Mouse (Mus musculus) heart, embryonic 12.5 days (tissue): ENCODE data around the gene D17H6S53E. TPM values are rescaled to one million over a fixed set of nuclear protein-coding genes. Genes with fewer than 3 reads are reported as not detected.
A peak's percentile ranks its signal among the peaks of the same experiment; 100 is the strongest.

Experiments
- ATAC-seq: fragments of 200-750 bp; cut with Nextera tagmentation; 2 replicates; pipeline ENCODE4 v1.8.0; 2017; ENCODE audit warnings: moderate TSS enrichment, moderate library complexity; ENCODE audit not compliant: insufficient number of reproducible peaks, low FRiP score
- H3K27ac ChIP-seq: fragments of 300-500 bp; sonication (generic); 2 replicates; pipeline ENCODE4 v1.5.1; 2016; ENCODE audit warnings: mild to moderate bottlenecking, moderate library complexity; ENCODE audit not compliant: poor library complexity, severe bottlenecking
- H3K27me3 ChIP-seq: fragments of 300-500 bp; sonication (generic); replicated peaks from 2 replicates; pipeline ENCODE4 v1.6.1; 2016; ENCODE audit warnings: mild to moderate bottlenecking, moderate library complexity
- H3K36me3 ChIP-seq: fragments of 300-500 bp; sonication (generic); 2 replicates; pipeline ENCODE4 v1.6.1; 2016; ENCODE audit warnings: mild to moderate bottlenecking, moderate library complexity
- H3K4me1 ChIP-seq: fragments of 300-500 bp; sonication (generic); replicated peaks from 2 replicates; pipeline ENCODE4 v1.6.1; 2016; ENCODE audit warnings: mild to moderate bottlenecking
- H3K4me2 ChIP-seq: fragments of 300-500 bp; sonication (generic); 2 replicates; pipeline ENCODE4 v1.6.1; 2016; ENCODE audit warnings: mild to moderate bottlenecking, moderate library complexity
- H3K4me3 ChIP-seq: fragments of 300-500 bp; sonication (generic); 2 replicates; pipeline ENCODE4 v1.5.1; 2016; ENCODE audit warnings: mild to moderate bottlenecking
- H3K9ac ChIP-seq: fragments of 300-500 bp; sonication (generic); 2 replicates; pipeline ENCODE4 v1.6.1; 2016; ENCODE audit warnings: mild to moderate bottlenecking, moderate library complexity
- H3K9me3 ChIP-seq: fragments of 300-500 bp; sonication (generic); replicated peaks from 2 replicates; pipeline ENCODE4 v1.6.1; 2016; ENCODE audit warnings: mild to moderate bottlenecking, moderate library complexity
- WGBS: fragments of 180-500 bp; shearing (Covaris S2); methylation state at CpG from one replicate; pipeline ENCODE4 v1.1.7; 2016; 5-methylcytosine and 5-hydroxymethylcytosine counted together
- polyA plus RNA-seq: library from polyadenylated mRNA; unstranded; fragments of >200 nt; fragmentation: Nextera tagmentation; extraction: Ambion mirVana; gene quantifications from 2 replicates; pipeline ENCODE4 v1.2.1, GENCODE M21; 2016

Gene D17H6S53E
- polyA plus RNA-seq, 1 experiment from 2014 or later, result 8.6 TPM

GRCm38 (mm10) chr17:35102299-35102698 is 23.9 kb upstream of the D17H6S53E start:
- WGBS, result 69% methylated on average over 8 of the region's 8 CpGs
- peaks cover 29% of the 10 kb centered on the region for H3K4me1 ChIP-seq
- H3K4me3 ChIP-seq, result no peak overlapping the region
- no peak overlapping the region for H3K27ac ChIP-seq
- H3K9ac ChIP-seq, result no peak overlapping the region
- peaks cover 66% of the 10 kb centered on the region for H3K36me3 ChIP-seq
- no peaks in the 10 kb centered on the region for H3K9me3 ChIP-seq
- no peak overlapping the region for H3K4me2 ChIP-seq
- H3K27me3 ChIP-seq, result no peaks in the 10 kb centered on the region
- ATAC-seq, result no peak

DNA sequence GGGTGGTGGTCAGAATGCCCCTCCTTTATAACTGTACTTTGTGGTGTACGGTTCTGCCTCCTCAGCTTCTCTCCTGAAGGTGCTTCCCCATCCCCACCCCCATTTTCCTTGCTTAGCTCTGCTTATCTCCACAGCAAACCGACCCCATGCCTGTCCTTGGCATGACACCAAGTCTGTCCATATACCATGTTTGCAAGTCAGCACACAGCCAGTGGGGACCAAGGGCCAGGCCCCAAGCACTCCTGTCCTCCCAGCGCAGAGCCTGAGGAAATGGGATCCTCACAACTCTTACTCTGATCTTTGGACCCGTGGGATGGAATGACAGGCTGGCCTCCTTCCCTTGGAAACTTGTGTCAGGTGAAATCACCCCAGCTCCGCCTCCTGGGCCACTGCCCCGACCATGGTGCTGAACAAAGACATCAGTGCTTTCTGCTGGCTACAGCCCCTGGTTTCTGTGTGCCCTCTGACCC is 22.9 kb upstream of the D17H6S53E start:
- WGBS, result 52% methylated on average over 6 of the region's 6 CpGs
- no peak overlapping the region for H3K4me3 ChIP-seq

GRCm38 (mm10) chr17:35104079-35104478 is 22.1 kb upstream of the D17H6S53E start:
- Histone ChIP-seq H3K9ac (no peak overlapping the region), H3K36me3 (peaks cover 49% of the 10 kb centered on the region), H3K4me1 (peaks cover 29% of the 10 kb centered on the region), H3K27me3 (no peaks in the 10 kb centered on the region), H3K27ac (no peak overlapping the region), H3K9me3 (no peaks in the 10 kb centered on the region), H3K4me3 (no peak overlapping the region), H3K4me2 (no peak overlapping the region)
- no peak for ATAC-seq
- WGBS, result 83% methylated on average over 7 of the region's 7 CpGs

More for the DNA sequence above, 22.9 kb upstream of the D17H6S53E start:
- Histone ChIP-seq H3K27ac (no peak overlapping the region), H3K4me2 (no peak overlapping the region), H3K9me3 (no peaks in the 10 kb centered on the region), H3K27me3 (no peaks in the 10 kb centered on the region), H3K36me3 (peaks cover 57% of the 10 kb centered on the region), H3K4me1 (peaks cover 29% of the 10 kb centered on the region), H3K9ac (no peak overlapping the region)
- ATAC-seq, result no peak

DNA sequence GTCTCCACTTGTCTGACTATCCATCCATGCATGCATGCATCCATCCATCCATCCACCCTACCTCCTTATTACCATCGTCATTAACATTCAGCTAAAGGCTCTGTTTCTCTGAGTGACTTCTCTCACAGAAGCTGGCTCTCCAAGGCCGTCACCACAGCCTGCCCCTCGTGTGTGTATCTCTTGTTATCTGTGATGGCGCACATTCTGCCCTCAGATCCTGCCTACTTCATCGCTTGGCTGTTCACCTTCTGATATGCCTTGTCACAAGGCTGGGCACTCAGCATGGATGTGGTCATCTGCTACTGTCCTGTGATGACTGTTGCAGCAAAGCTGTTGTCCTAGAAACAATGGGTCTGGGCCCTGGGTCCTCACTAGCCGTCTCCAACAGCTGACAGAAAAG is 21.4 kb upstream of the D17H6S53E start:
- ATAC-seq, result no peak
- no peaks in the 10 kb centered on the region for H3K9me3 ChIP-seq
- H3K27me3 ChIP-seq, result no peaks in the 10 kb centered on the region
- no peak overlapping the region for H3K4me2 ChIP-seq
- H3K4me3 ChIP-seq, result no peak overlapping the region
- H3K9ac ChIP-seq, result no peak overlapping the region
- peaks cover 29% of the 10 kb centered on the region for H3K4me1 ChIP-seq
- H3K27ac ChIP-seq, result no peak overlapping the region
- WGBS, result 52% methylated on average over 6 of the region's 6 CpGs
- peaks cover 42% of the 10 kb centered on the region for H3K36me3 ChIP-seq

DNA sequence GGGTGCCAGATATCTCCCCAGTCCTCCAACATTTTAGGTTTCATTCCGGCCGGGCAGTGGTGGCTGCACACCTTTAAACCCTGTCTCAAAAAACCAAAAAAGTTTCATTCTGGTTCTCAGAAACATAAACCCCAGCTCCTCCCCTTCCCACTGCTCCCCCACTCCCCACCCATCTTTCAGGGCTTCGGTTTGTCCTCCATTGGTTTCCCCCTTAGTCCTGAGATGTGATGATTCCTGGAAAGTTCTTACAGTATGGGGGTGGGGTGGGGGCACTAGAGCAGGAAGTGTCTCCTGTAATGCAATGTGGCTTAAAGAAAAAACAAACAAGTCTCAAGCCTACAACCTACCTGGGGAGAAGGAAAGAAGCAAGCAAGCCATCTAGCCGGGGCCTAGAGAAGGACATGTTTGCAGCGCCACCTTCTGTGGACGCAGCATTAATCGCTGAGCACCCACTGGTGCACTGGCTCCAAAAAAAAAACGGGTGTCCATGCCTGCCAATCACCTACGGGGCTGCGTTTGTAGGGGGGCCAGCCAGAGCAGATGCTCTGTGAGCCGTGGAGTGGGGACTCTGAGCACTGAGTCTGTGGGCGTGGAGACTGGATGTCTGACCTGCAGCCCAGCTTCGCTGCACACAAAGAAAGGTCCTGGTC is 20.3 kb upstream of the D17H6S53E start:
- peak overlapping the region; percentile 52 for H3K9ac ChIP-seq
- H3K4me1 ChIP-seq, result peaks cover 24% of the 10 kb centered on the region
- H3K27ac ChIP-seq, result no peak overlapping the region
- 29% methylated on average over 13 of the region's 13 CpGs for WGBS
- no peaks in the 10 kb centered on the region for H3K27me3 ChIP-seq
- no peak for ATAC-seq
- peak overlapping the region; percentile 29; the same call in 1 of the 2 replicates for H3K4me2 ChIP-seq
- H3K4me3 ChIP-seq, result no peak overlapping the region
- peaks cover 31% of the 10 kb centered on the region for H3K36me3 ChIP-seq
- H3K9me3 ChIP-seq, result no peaks in the 10 kb centered on the region

DNA sequence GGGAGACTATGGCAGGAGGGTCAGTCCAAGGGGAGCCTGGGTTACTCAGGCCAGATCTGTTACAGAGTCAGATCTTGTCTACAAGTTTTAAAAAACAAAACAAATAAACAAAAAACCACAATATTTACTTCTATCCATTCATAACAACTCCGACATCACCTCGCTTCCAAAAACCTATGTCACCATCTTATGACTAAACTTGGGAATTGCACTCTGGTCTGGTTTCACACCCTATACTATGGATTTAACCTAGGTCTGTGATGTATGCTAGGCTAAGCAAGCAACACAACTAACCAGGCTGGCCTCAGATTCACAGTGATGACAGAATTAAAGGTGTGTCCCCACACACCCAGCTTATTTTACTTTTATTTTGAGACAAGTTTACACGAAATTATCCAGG is 19.7 kb upstream of the D17H6S53E start:
- Histone ChIP-seq H3K9me3 (no peaks in the 10 kb centered on the region), H3K27ac (no peak overlapping the region), H3K27me3 (0 out of 2 replicates have a peak, but pooled peaks cover 3% of the 10 kb centered on the region), H3K4me1 (peaks cover 19% of the 10 kb centered on the region), H3K4me3 (no peak overlapping the region), H3K9ac (no peak overlapping the region), H3K36me3 (peaks cover 25% of the 10 kb centered on the region), H3K4me2 (no peak overlapping the region)
- WGBS, result 68% methylated on average over 3 of the region's 3 CpGs
- ATAC-seq, result no peak

- no peaks in the 10 kb centered on the region for H3K9me3 ChIP-seq
- 78% methylated on average over 6 of the region's 6 CpGs for WGBS
- H3K4me3 ChIP-seq, result no peak within 1 kb of the TSS
- ATAC-seq, result no peak
- H3K4me2 ChIP-seq, result no peak within 1 kb of the TSS
- H3K9ac ChIP-seq, result no peak within 1 kb of the TSS
- no peak within 1 kb of the TSS for H3K27ac ChIP-seq
- 0 out of 2 replicates have a peak, but pooled peaks cover 3% of the 10 kb centered on the region for H3K27me3 ChIP-seq
- peaks cover 9% of the 10 kb centered on the region for H3K36me3 ChIP-seq
- H3K4me1 ChIP-seq, result peaks cover 6% of the 10 kb centered on the region
These were observed 18.1 kb upstream of the D17H6S53E start, which contains the start of gene Ly6g5c for GRCm38 (mm10) chr17:35108097-35108496. Gene Ly6g5c, plus strand, starts transcription at chr17:35108279.

DNA sequence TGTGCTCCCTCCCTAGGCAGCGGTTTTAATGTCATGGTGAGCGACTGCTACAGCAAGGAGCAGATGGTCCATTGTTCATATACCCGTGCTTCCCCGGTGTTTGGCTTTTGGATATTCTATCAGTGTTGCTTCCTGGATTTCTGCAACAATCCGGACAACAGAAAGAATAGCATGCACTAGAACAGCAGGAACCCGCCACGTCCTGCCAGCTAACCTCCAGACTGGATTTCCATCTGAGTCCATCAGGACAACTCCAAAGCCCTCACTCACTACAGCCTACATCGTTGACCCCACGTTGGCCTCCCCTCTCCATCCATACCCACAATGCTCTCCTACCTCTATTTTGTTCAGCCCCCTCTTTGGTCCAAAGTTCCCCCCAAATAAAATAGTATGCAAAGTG is 14.4 kb upstream of the D17H6S53E start:
- Histone ChIP-seq H3K4me1 (no peaks in the 10 kb centered on the region), H3K27ac (0 out of 2 replicates have a peak overlapping the region, but pooled peaks have one; percentile 41), H3K4me3 (no peak overlapping the region), H3K27me3 (0 out of 2 replicates have a peak, but pooled peaks cover 3% of the 10 kb centered on the region), H3K4me2 (peak overlapping the region; percentile 38; the same call in 1 of the 2 replicates), H3K9me3 (no peaks in the 10 kb centered on the region), H3K36me3 (peaks cover 29% of the 10 kb centered on the region), H3K9ac (no peak overlapping the region)
- ATAC-seq, result no peak
- WGBS, result 50% methylated on average over 9 of the region's 9 CpGs

- 84% methylated on average over 8 of the region's 8 CpGs for WGBS
- Histone ChIP-seq H3K9me3 (no peaks in the 10 kb centered on the region), H3K9ac (no peak within 1 kb of the TSS), H3K4me2 (no peak within 1 kb of the TSS), H3K27me3 (0 out of 2 replicates have a peak, but pooled peaks cover 3% of the 10 kb centered on the region), H3K4me1 (peaks cover 8% of the 10 kb centered on the region), H3K27ac (no peak within 1 kb of the TSS), H3K36me3 (peaks cover 57% of the 10 kb centered on the region), H3K4me3 (no peak within 1 kb of the TSS)
- no peak for ATAC-seq
These were observed 10.8 kb upstream of the D17H6S53E start, which contains the start of gene Ly6g5b for GRCm38 (mm10) chr17:35115046-35116019. Gene Ly6g5b, minus strand, starts transcription at chr17:35115428.

DNA sequence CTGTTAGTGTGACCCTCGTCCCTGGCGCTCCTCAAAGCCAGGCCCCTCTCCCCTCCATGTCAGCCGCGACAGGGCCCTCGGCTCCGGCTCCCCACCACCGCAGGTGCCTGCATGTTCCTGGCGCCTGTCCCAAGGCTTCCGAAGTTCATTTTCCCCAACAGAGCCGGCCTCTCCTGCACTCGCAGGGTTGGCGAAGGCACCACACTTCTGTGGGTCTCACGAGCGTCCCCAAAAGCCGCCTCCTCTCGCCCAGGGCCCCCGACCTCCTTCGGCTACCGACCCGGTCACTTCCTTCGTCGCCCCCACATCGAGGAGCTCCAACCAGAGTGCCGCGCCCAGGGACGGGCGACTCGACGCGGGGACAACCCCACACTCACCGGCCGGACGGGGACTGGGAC is 5.4 kb upstream of the D17H6S53E start:
- no peak for ATAC-seq
- WGBS, result under 1% methylated on average over 33 of the region's 33 CpGs
- peaks cover 51% of the 10 kb centered on the region for H3K36me3 ChIP-seq

More for the DNA sequence above, 5.4 kb upstream of the D17H6S53E start:
- Histone ChIP-seq H3K4me2 (peak overlapping the region; percentile 92), H3K9ac (peak overlapping the region; percentile 85), H3K4me1 (peaks cover 27% of the 10 kb centered on the region), H3K9me3 (no peaks in the 10 kb centered on the region), H3K4me3 (peak overlapping the region; percentile 76), H3K27ac (peak overlapping the region; percentile 34; the same call in 1 of the 2 replicates), H3K27me3 (no peaks in the 10 kb centered on the region)
